8 mouse cellular contexts compared by ENCODE assay signal in genomic region chr6:97416972-97417554, GRCm38 (mm10).
DNase-seq lines count a peak whose midpoint lies in the region; ATAC-seq lines count a peak whose summit lies in the region.

No protein-coding gene starts in this region.

- 57% methylated on average over 13 of the region's 13 CpGs for WGBS in lung, embryonic 15.5 days

- H3K9me3 ChIP-seq in lung, embryonic 15.5 days, result no peaks in the 10 kb centered on the region

- ATAC-seq in activated CD4-positive, CD25-positive, alpha-beta regulatory T cell, adult 4 months, result peak; percentile 76
- ATAC-seq in common myeloid progenitor, adult 5-6 weeks (replicated peaks; ENCODE audit: low read depth, poor library complexity, severe bottlenecking), result peak; percentile 87
- peak; percentile 66; the same call in 1 of the 2 replicates for ATAC-seq in lung, embryonic 15.5 days (ENCODE audit: borderline replicate concordance, extremely low read depth, low FRiP score, low TSS enrichment)

- H3K4me3 ChIP-seq in lung, embryonic 15.5 days, result no peak overlapping the region

- no peak overlapping the region for H3K4me2 ChIP-seq in lung, embryonic 15.5 days

- intact Hi-C loops in gastrocnemius, postnatal 36 days (cut with DNase I), result loop anchor here (1.0 to 10.0 kb wide), 3 partner anchors 139 to 242 kb away; partner anchors contain the start of genes Lmod3 and Tmf1

- DNase-seq in CD8-positive naive resting alpha-beta T cell, adult 2 months (ENCODE audit: low read depth in 2 of 2, low spot score in 2 of 2), result peak; percentile 17 to 45
- DNase-seq in gastrocnemius, postnatal 36 days, result peak; percentile 62 to 64
- DNase-seq in kidney, postnatal 10 days, result peak; percentile 88
- peak; percentile 49 to 53 for DNase-seq in right cerebral cortex, adult 2 months (ENCODE audit: low spot score in 2 of 2)
- peak; percentile 71 for DNase-seq in yolk sac, embryonic 10.5 days (ENCODE audit: low spot score)

- H3K9ac ChIP-seq in lung, embryonic 15.5 days, result no peak overlapping the region

- no peaks in the 10 kb centered on the region for H3K36me3 ChIP-seq in lung, embryonic 15.5 days

- H3K27me3 ChIP-seq in lung, embryonic 15.5 days, result no peaks in the 10 kb centered on the region

- peaks cover 7% of the 10 kb centered on the region; the same call in 1 of the 2 replicates for H3K4me1 ChIP-seq in lung, embryonic 15.5 days

- no peak overlapping the region for H3K27ac ChIP-seq in lung, embryonic 15.5 days

Comparison
In these comparisons a context has a peak if more than half of its experiments do, and no peak if none do; other contexts are left out.
1. DNase-seq: peak in every context shown above with its lines; median percentile 88 in kidney, postnatal 10 days; 71 in yolk sac, embryonic 10.5 days; 63 in gastrocnemius, postnatal 36 days; 51 in right cerebral cortex, adult 2 months; 31 in CD8-positive naive resting alpha-beta T cell, adult 2 months.